Mouse (Mus musculus): ENCODE results near the gene Oxa1l.
"Not testable (repeated sequence)": the region's sequence is repeated elsewhere in the genome, so short reads cannot be mapped to it uniquely, and the experiment has no call there.

The Oxa1l gene

GRCm38 (mm10) chr14:54360577-54361340, at the start of gene Oxa1l:
Oxa1l (plus strand) TSS chr14:54360834.
- CTCF ChIA-PET = interaction anchor here in 2 of 4 experiments (1.3 to 1.6 kb wide), 3 partner anchors 16 to 137 kb away, joined by 3 to 7 read pairs (median 6); no protein-coding TSS in a partner anchor
- POLR2A ChIA-PET = interaction anchor here in 3 of 4 experiments (0.5 to 2.9 kb wide), 29 partner anchors 9 to 302 kb away, joined by 3 to 15 read pairs (median 4); partner anchors contain the start of genes Abhd4 (in 1 of the 3), Dad1 (in 1 of the 3) and Slc7a7 (in 1 of the 3)

- POLR2A ChIA-PET = interaction anchor here in 2 of 4 experiments (0.5 to 1.4 kb wide), 2 partner anchors 39 to 52 kb away, joined by 4 to 5 read pairs; no protein-coding TSS in a partner anchor
These were observed 48.9 kb upstream of the Oxa1l start for GRCm38 (mm10) chr14:54311763-54312162.

GRCm38 (mm10) chr14:54321556-54322376, 38.9 kb upstream of the Oxa1l start:
- ChIA-PET POLR2A (interaction anchor here in 1 of 4 experiments (0.5 to 1.2 kb wide), 2 partner anchors 9 to 1828 kb away, joined by 3 read pairs; no protein-coding TSS in a partner anchor), CTCF (interaction anchor here in 1 of 4 experiments (1.0 kb wide), 1 partner anchor 95 kb away, joined by 3 read pairs; the partner anchor contains the start of gene Slc7a7)

More at GRCm38 (mm10) chr14:54311763-54312162, 48.9 kb upstream of the Oxa1l start:
- CTCF ChIA-PET = interaction anchor here in 2 of 4 experiments (0.6 to 1.1 kb wide), 2 partner anchors 55 to 73 kb away, joined by 3 read pairs; no protein-coding TSS in a partner anchor

GRCm38 (mm10) chr14:54324486-54324885, 36.1 kb upstream of the Oxa1l start:
- POLR2A ChIA-PET = interaction anchor here in 2 of 4 experiments (0.7 to 0.9 kb wide), 5 partner anchors 12 to 91 kb away, joined by 3 read pairs; no protein-coding TSS in a partner anchor
- CTCF ChIA-PET = interaction anchor here in 2 of 4 experiments (0.9 to 1.1 kb wide), 2 partner anchors 12 to 97 kb away, joined by 3 read pairs; no protein-coding TSS in a partner anchor

GRCm38 (mm10) chr14:54328548-54328947, 32.1 kb upstream of the Oxa1l start:
- POLR2A ChIA-PET = interaction anchor here in 1 of 4 experiments (1.1 to 1.2 kb wide), 2 partner anchors 10 to 53 kb away, joined by 3 read pairs; no protein-coding TSS in a partner anchor
- CTCF ChIA-PET = no interaction called here

GRCm38 (mm10) chr14:54329201-54329600, 31.4 kb upstream of the Oxa1l start:
- CTCF ChIA-PET = interaction anchor here in 2 of 4 experiments (0.6 to 1.7 kb wide), 2 partner anchors 95 to 135 kb away, joined by 4 to 5 read pairs; partner anchors contain the start of gene Lrp10 (in 1 of the 2)
- POLR2A ChIA-PET = interaction anchor here in 2 of 4 experiments (0.6 to 4.7 kb wide), 4 partner anchors 9 to 19 kb away, joined by 3 to 47 read pairs (median 3); no protein-coding TSS in a partner anchor

GRCm38 (mm10) chr14:54331178-54331577, 29.5 kb upstream of the Oxa1l start:
- ChIA-PET POLR2A (interaction anchor here in 3 of 4 experiments (0.6 to 4.7 kb wide), 10 partner anchors 8 to 96 kb away, joined by 3 to 47 read pairs (median 6); partner anchors contain the start of genes Oxa1l (in 2 of the 3), Abhd4 (in 1 of the 3) and Dad1 (in 1 of the 3)), CTCF (interaction anchor here in 2 of 4 experiments (0.6 to 1.4 kb wide), 4 partner anchors 45 to 375 kb away, joined by 3 to 8 read pairs (median 4); no protein-coding TSS in a partner anchor)

GRCm38 (mm10) chr14:54332176-54333074, 28.2 kb upstream of the Oxa1l start:
- ChIA-PET POLR2A (interaction anchor here in 2 of 4 experiments (0.5 to 4.7 kb wide), 5 partner anchors 9 to 100 kb away, joined by 3 to 47 read pairs (median 5); partner anchors contain the start of gene Oxa1l (in 1 of the 2)), CTCF (interaction anchor here in 2 of 4 experiments (0.6 to 1.0 kb wide), 2 partner anchors 93 to 765 kb away, joined by 3 to 6 read pairs; no protein-coding TSS in a partner anchor)

- POLR2A ChIA-PET = interaction anchor here in 1 of 4 experiments (0.5 to 4.7 kb wide), 5 partner anchors 8 to 163 kb away, joined by 4 to 47 read pairs (median 5); no protein-coding TSS in a partner anchor
- CTCF ChIA-PET = interaction anchor here (0.7 to 1.6 kb wide), 5 partner anchors 76 to 258 kb away, joined by 3 to 8 read pairs (median 4); partner anchors contain the start of gene Lrp10 (in 1 of the 4)
These were observed 27.0 kb upstream of the Oxa1l start for GRCm38 (mm10) chr14:54333452-54334189.

- ChIA-PET POLR2A (interaction anchor here in 3 of 4 experiments (0.7 to 3.4 kb wide), 17 partner anchors 9 to 107 kb away, joined by 3 to 47 read pairs (median 3); partner anchors contain the start of genes Mrpl52 (in 1 of the 3) and Oxa1l (in 1 of the 3)), CTCF (interaction anchor here in 3 of 4 experiments (0.6 to 1.9 kb wide), 5 partner anchors 35 to 113 kb away, joined by 3 to 10 read pairs (median 5); no protein-coding TSS in a partner anchor)
These were observed 19.8 kb upstream of the Oxa1l start for GRCm38 (mm10) chr14:54340836-54341235.

GRCm38 (mm10) chr14:54341807-54342206, 18.8 kb upstream of the Oxa1l start:
- ChIA-PET POLR2A (interaction anchor here in 2 of 4 experiments (0.6 to 3.4 kb wide), 16 partner anchors 8 to 170 kb away, joined by 3 to 47 read pairs (median 3); partner anchors contain the start of genes Mrpl52 (in 1 of the 2) and Oxa1l (in 1 of the 2)), CTCF (interaction anchor here in 2 of 4 experiments (0.5 to 1.9 kb wide), 6 partner anchors 34 to 1411 kb away, joined by 3 to 10 read pairs (median 4); no protein-coding TSS in a partner anchor)

GRCm38 (mm10) chr14:54350773-54351541, 9.7 kb upstream of the Oxa1l start:
- CTCF ChIA-PET = not testable (repeated sequence)
- POLR2A ChIA-PET = interaction anchor here in 2 of 4 experiments (0.9 to 1.6 kb wide), 2 partner anchors 10 to 91 kb away, joined by 3 read pairs; no protein-coding TSS in a partner anchor

- ChIA-PET CTCF (no interaction called here), POLR2A (interaction anchor here in 1 of 4 experiments (1.6 kb wide), 1 partner anchor 93 kb away, joined by 3 read pairs; no protein-coding TSS in a partner anchor)
These were observed 8.3 kb upstream of the Oxa1l start for GRCm38 (mm10) chr14:54352314-54352713.

GRCm38 (mm10) chr14:54354406-54354805, 6.2 kb upstream of the Oxa1l start:
- ChIA-PET CTCF (interaction anchor here in 1 of 4 experiments (1.2 kb wide), 1 partner anchor 30 kb away, joined by 3 read pairs; no protein-coding TSS in a partner anchor), POLR2A (interaction anchor here in 1 of 4 experiments (0.7 kb wide), 1 partner anchor 24 kb away, joined by 4 read pairs; no protein-coding TSS in a partner anchor)

GRCm38 (mm10) chr14:54363156-54363555, 2.5 kb downstream of the Oxa1l start:
- ChIA-PET POLR2A (interaction anchor here in 2 of 4 experiments (0.6 to 2.5 kb wide), 4 partner anchors 13 to 155 kb away, joined by 3 to 6 read pairs (median 3); no protein-coding TSS in a partner anchor), CTCF (interaction anchor here in 1 of 4 experiments (1.0 kb wide), 1 partner anchor 13 kb away, joined by 3 read pairs; no protein-coding TSS in a partner anchor)

Data from embryonic stem cell, embryonic (primary cell).